Mouse (Mus musculus) neural tube, embryonic 15.5 days (tissue): Measurements from ENCODE around the gene Abca17. TPM values are rescaled to one million over a fixed set of nuclear protein-coding genes. Genes with fewer than 3 reads are reported as not detected.

ENCODE experiments used
- ATAC-seq: fragments of 200-750 bp; cut with Nextera tagmentation; 2 replicates; pipeline ENCODE4 v1.8.0; 2017; ENCODE audit warnings: mild to moderate bottlenecking, moderate TSS enrichment, moderate library complexity; ENCODE audit not compliant: low FRiP score
- H3K27ac ChIP-seq: fragments of 300-500 bp; sonication (generic); replicated peaks from 2 replicates; pipeline ENCODE4 v1.5.1; 2015; ENCODE audit warnings: mild to moderate bottlenecking, inconsistent platforms
- H3K27me3 ChIP-seq: fragments of 300-500 bp; sonication (generic); replicated peaks from 2 replicates; pipeline ENCODE4 v1.6.1; 2015; ENCODE audit warnings: inconsistent platforms
- H3K36me3 ChIP-seq: fragments of 300-500 bp; sonication (generic); 2 replicates; pipeline ENCODE4 v1.6.1; 2015; ENCODE audit warnings: inconsistent platforms
- H3K4me1 ChIP-seq: fragments of 300-500 bp; sonication (generic); 2 replicates; pipeline ENCODE4 v1.6.1; 2015; ENCODE audit warnings: inconsistent platforms
- H3K4me2 ChIP-seq: fragments of 300-500 bp; sonication (generic); 2 replicates; pipeline ENCODE4 v1.6.1; 2015; ENCODE audit warnings: inconsistent platforms, mild to moderate bottlenecking, moderate library complexity
- H3K4me3 ChIP-seq: fragments of 300-500 bp; sonication (generic); replicated peaks from 2 replicates; pipeline ENCODE4 v1.5.1; 2015; ENCODE audit warnings: mild to moderate bottlenecking, inconsistent platforms
- H3K9ac ChIP-seq: fragments of 300-500 bp; sonication (generic); replicated peaks from 2 replicates; pipeline ENCODE4 v1.6.1; 2015; ENCODE audit warnings: mild to moderate bottlenecking, inconsistent platforms
- H3K9me3 ChIP-seq: fragments of 300-500 bp; sonication (generic); replicated peaks from 2 replicates; pipeline ENCODE4 v1.6.1; 2016; ENCODE audit warnings: inconsistent platforms
- WGBS: fragments of 180-500 bp; shearing (Covaris S2); methylation state at CpG from one replicate; pipeline ENCODE4 v1.1.7; 2015; ENCODE audit warnings: mixed read lengths; 5-methylcytosine and 5-hydroxymethylcytosine counted together
- polyA plus RNA-seq: library from polyadenylated mRNA; unstranded; fragments of >200 nt; fragmentation: Nextera tagmentation; extraction: Ambion mirVana; gene quantifications from 2 replicates; pipeline ENCODE4 v1.2.1, GENCODE M21; 2015

Gene Abca17
- polyA plus RNA-seq, 1 experiment from 2014 or later = 0.70 TPM

DNA sequence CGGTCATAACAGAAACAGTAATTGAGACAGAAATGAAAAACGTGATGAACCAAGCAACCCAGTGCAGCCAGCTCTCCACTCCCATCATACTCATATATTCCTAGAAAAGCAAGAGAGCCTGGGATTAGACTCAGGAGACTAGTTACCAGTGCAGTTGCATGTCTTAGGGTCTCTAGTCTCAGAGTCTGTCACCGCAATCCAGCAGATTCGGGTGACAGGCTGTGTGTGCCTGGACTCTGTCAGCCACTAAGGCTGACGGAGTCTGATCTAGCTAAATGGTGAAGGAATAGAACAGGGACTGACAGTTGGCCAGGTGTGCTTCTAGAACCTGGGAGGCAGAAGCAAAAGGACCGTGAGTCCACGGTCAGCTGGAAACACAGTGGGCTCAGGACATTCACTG is 23.2 kb downstream of the Abca17 start:
- no peak for ATAC-seq
- no peaks in the 10 kb centered on the region for H3K36me3 ChIP-seq
- no peaks in the 10 kb centered on the region for H3K4me1 ChIP-seq
- no peak overlapping the region for H3K4me3 ChIP-seq
- H3K4me2 ChIP-seq = no peak overlapping the region
- H3K9ac ChIP-seq = no peak overlapping the region
- WGBS = 91% methylated on average over 7 of the region's 7 CpGs
- H3K27ac ChIP-seq = no peak overlapping the region
- no peaks in the 10 kb centered on the region for H3K9me3 ChIP-seq
- H3K27me3 ChIP-seq = no peaks in the 10 kb centered on the region

DNA sequence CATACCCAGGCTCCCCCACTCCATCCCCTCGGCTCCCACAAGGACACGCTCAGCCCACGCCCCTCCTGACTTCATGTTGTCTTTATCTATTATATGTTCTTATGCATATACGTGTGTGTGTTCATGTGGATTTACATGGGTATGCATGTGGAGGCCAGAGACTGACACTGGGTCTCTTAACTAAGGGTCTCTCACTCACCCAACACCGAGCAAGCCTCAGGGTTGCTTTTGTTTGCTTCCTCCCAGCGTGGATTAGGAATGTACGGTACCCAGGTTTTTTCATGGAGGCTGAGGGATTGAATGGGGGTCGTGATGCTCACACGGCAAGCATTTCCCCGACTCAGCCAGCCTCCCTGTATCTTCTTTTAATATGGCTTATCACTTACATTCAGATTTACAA is 25.8 kb downstream of the Abca17 start:
- no peak overlapping the region for H3K4me3 ChIP-seq
- H3K9ac ChIP-seq = no peak overlapping the region
- no peaks in the 10 kb centered on the region for H3K36me3 ChIP-seq
- H3K9me3 ChIP-seq = no peaks in the 10 kb centered on the region
- H3K27ac ChIP-seq = no peak overlapping the region
- no peaks in the 10 kb centered on the region for H3K4me1 ChIP-seq
- no peak for ATAC-seq
- no peak overlapping the region for H3K4me2 ChIP-seq
- H3K27me3 ChIP-seq = no peaks in the 10 kb centered on the region
- WGBS = 89% methylated on average over 10 of the region's 10 CpGs

DNA sequence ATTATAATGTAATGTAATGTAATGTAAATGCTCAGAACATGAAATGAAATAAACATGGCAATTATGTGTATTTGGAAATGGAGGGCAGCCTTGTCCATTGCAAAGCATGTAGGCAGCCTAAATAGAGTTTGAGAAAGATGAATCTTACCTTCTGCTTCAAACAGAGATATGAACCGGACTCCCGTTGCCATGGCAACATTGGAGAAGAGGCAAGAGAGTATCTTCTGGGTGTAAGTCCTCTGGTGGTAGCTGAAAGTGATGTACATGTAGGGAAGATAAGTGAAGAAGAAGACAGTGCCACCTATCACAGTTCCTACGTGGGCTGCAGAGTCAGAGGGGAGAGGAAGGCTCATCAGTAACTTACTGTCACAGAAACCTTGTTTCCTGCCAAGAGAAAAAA is 30.0 kb downstream of the Abca17 start:
- Histone ChIP-seq H3K4me2 (no peak overlapping the region), H3K27me3 (no peaks in the 10 kb centered on the region), H3K27ac (no peak overlapping the region), H3K9me3 (no peaks in the 10 kb centered on the region), H3K4me3 (no peak overlapping the region), H3K36me3 (no peaks in the 10 kb centered on the region), H3K4me1 (no peaks in the 10 kb centered on the region), H3K9ac (no peak overlapping the region)
- WGBS = 88% methylated on average over 3 of the region's 3 CpGs
- ATAC-seq = no peak

DNA sequence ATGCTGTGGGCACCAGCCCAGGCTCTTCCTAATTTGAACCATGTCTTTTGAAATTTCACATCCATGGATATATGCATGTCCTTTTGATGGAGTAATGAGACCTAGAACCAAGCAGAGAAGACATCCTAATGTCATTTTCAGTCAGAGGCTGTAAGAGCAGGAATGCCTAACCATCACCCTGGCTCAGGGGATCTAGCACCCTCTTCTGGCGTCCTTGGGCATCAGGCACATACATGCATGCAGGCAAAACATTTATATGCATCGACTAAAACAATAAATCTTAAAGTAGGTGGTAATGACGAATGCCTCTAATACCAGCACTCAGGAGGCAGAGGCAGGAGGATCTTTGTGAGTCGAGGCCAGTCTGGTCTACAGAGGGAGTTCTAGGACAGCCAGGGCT is 43.4 kb downstream of the Abca17 start:
- no peak overlapping the region for H3K4me2 ChIP-seq
- no peaks in the 10 kb centered on the region for H3K4me1 ChIP-seq
- WGBS = 45% methylated on average over 4 of the region's 4 CpGs
- no peaks in the 10 kb centered on the region for H3K9me3 ChIP-seq
- no peak for ATAC-seq
- H3K36me3 ChIP-seq = no peaks in the 10 kb centered on the region
- H3K9ac ChIP-seq = no peak overlapping the region
- no peak overlapping the region for H3K4me3 ChIP-seq
- no peaks in the 10 kb centered on the region for H3K27me3 ChIP-seq
- no peak overlapping the region for H3K27ac ChIP-seq

DNA sequence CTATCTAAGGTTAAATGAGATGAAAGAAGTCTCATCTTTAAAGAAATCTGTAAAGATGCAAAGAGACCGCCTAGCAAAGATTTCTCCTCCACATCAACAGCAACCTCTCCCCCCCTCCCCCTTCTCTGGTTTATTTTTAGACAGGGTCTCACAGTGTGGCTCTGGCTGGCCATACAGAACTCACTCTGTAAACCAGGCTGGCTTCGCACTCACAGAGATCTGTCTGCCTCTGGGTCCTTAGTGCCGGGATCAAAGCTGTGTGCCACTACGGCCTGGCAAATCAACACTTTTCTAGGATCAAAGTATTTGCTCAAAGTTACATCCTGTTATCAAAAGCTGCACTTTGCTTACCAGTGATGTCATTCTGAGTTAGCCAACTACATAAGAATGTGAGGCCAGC is 50.2 kb downstream of the Abca17 start:
- Histone ChIP-seq H3K36me3 (no peaks in the 10 kb centered on the region), H3K27ac (no peak overlapping the region), H3K27me3 (no peaks in the 10 kb centered on the region), H3K4me2 (no peak overlapping the region), H3K9ac (no peak overlapping the region), H3K4me3 (no peak overlapping the region), H3K4me1 (no peaks in the 10 kb centered on the region), H3K9me3 (no peaks in the 10 kb centered on the region)
- no peak for ATAC-seq
- 89% methylated on average over 4 of the region's 4 CpGs for WGBS

DNA sequence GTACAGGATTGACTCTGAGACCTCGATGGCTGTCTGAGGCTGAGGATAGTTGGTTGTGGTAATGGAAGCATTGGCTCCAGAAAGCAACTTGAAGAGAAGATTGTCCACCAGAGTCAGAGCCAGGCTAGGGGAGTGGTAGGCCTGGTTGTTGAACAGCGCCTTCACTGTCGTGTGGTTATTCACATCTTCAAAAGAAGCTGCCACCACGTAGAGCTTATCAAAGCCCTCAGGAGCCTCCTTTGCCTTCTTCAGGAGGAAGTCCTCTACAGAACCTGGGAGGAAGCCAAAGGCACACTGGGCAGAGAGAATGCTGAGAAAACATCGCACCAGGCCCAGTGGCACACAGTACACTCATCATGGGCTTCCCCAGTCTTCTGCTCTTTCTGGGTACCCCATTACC is 61.5 kb downstream of the Abca17 start:
- no peaks in the 10 kb centered on the region for H3K9me3 ChIP-seq
- ATAC-seq = no peak
- H3K27me3 ChIP-seq = no peaks in the 10 kb centered on the region
- H3K4me2 ChIP-seq = no peak overlapping the region
- no peak overlapping the region for H3K4me3 ChIP-seq
- no peak overlapping the region for H3K9ac ChIP-seq
- WGBS = 83% methylated on average over 5 of the region's 5 CpGs
- H3K36me3 ChIP-seq = no peaks in the 10 kb centered on the region
- H3K4me1 ChIP-seq = no peaks in the 10 kb centered on the region
- H3K27ac ChIP-seq = no peak overlapping the region

DNA sequence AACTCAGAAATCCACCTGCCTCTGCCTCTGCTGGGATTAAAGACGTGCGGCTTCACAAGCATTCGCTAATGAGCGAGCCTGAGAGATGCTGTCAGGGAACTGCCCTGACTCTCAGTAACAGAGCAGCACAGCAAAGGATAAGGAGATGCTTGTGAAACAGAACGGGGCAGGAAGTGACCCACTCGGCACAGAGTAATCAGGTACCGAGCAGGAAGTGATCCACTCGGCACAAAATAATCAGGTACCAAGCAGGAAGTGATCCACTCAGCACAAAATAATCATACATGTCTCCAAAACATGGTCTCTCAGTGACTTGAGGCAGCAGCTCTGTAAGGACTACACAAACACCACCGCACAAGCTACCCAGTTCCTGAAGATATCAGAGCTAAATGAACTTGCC is 62.4 kb downstream of the Abca17 start:
- Histone ChIP-seq H3K4me3 (no peak overlapping the region), H3K27ac (no peak overlapping the region), H3K9me3 (no peaks in the 10 kb centered on the region), H3K4me1 (no peaks in the 10 kb centered on the region), H3K9ac (no peak overlapping the region), H3K36me3 (no peaks in the 10 kb centered on the region), H3K4me2 (no peak overlapping the region), H3K27me3 (no peaks in the 10 kb centered on the region)
- no peak for ATAC-seq
- 92% methylated on average over 9 of the region's 9 CpGs for WGBS

DNA sequence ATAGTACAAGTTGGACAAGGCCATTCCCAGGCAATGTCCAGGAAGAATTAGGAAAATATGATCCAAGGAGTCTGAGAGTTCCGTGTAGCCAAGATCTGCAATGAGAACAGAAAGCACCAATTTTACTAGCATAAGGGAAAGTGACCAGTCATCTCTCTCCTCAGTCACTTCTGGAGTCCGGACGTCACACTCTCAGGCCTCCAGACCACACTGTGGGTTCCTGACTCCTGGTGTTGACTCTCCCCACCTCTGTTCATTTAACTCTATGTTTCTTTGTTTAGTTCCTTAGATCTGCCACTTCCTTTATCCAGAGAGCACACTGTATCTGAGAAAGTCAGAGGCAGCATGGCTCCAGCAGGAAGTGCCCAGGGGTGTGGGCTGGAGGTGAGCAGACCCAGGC is 65.2 kb downstream of the Abca17 start:
- no peaks in the 10 kb centered on the region for H3K9me3 ChIP-seq
- no peaks in the 10 kb centered on the region for H3K4me1 ChIP-seq
- ATAC-seq = no peak
- no peak overlapping the region for H3K4me3 ChIP-seq
- no peak overlapping the region for H3K27ac ChIP-seq
- no peaks in the 10 kb centered on the region for H3K27me3 ChIP-seq
- 70% methylated on average over 3 of the region's 3 CpGs for WGBS
- no peaks in the 10 kb centered on the region for H3K36me3 ChIP-seq
- no peak overlapping the region for H3K9ac ChIP-seq
- no peak overlapping the region for H3K4me2 ChIP-seq

DNA sequence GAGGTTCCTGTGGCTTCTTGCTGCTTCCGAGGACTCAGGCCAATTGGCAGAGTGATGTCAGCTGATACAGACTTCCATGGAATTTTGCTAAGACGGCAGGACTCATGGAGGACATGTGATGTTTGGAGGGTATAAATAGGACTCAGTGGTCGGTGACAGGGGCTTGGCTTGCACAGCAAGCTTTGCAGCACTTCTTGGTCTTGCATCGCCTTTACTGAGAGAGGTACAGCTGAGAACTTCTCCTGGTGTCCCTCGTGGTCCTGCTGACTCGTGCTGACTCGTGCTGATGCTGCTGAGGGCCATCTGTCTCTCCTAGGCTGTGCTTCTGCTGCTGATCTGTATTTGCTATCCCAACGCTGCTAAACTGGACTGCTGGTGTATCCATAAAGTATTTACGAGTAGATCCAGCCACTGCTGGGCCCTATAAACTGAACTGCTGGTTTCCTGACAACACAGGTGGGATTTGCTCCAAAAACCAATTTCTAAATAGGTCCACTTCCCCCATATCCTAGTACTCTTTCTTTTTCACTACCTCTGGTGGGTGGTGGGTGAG is 67.5 kb downstream of the Abca17 start:
- no peak for ATAC-seq
- Histone ChIP-seq H3K27me3 (no peaks in the 10 kb centered on the region), H3K9me3 (no peaks in the 10 kb centered on the region), H3K27ac (no peak overlapping the region), H3K9ac (no peak overlapping the region), H3K4me2 (no peak overlapping the region), H3K36me3 (no peaks in the 10 kb centered on the region), H3K4me3 (no peak overlapping the region), H3K4me1 (no peaks in the 10 kb centered on the region)
- WGBS = 66% methylated on average over 9 of the region's 9 CpGs

DNA sequence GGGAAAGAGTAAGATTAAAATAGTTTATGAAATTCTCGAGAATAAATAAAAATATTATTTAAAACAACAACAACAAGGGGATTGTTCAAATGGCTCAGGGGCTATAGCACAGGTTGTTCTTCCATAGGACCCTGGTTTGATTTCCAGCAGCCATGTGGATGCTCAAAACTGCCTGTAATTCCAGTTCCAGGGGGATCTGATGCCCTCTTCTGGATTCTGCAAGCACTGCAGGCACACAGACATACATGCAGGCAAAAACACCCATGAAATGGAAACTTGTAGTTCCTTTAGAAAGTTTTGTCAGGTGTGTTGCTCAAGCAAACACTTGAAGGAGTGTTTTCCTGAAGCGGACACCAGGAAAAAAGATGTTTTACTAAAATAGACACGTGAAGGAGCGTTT is 68.2 kb downstream of the Abca17 start:
- no peak for ATAC-seq
- H3K9me3 ChIP-seq = no peaks in the 10 kb centered on the region
- no peaks in the 10 kb centered on the region for H3K36me3 ChIP-seq
- H3K4me1 ChIP-seq = no peaks in the 10 kb centered on the region
- H3K4me3 ChIP-seq = no peak overlapping the region
- WGBS = 71% methylated on average over 4 of the region's 4 CpGs
- H3K4me2 ChIP-seq = no peak overlapping the region
- no peak overlapping the region for H3K9ac ChIP-seq
- no peaks in the 10 kb centered on the region for H3K27me3 ChIP-seq
- no peak overlapping the region for H3K27ac ChIP-seq

DNA sequence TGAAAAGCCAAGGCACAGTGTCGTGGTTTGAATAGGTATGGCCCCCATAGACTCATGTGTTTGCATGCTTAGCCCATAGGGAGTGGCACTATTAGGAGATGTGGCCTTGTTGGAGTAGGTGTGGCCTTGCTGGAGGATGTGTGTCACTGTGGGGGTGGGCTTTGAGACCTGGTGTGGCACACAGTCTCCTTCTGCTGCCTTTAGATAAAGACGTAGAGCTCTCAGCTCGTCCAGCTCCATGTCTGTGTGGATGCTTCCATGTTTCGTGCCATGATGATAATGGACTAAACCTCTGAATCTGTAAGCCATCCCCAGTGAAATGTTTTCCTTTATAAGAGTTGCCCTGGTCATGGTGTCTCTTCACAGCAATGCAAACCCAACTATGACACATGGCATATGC is 71.0 kb downstream of the Abca17 start:
- WGBS = 90% methylated on average over 4 of the region's 4 CpGs
- ATAC-seq = no peak
- H3K27ac ChIP-seq = no peak overlapping the region
- H3K4me1 ChIP-seq = no peaks in the 10 kb centered on the region
- H3K27me3 ChIP-seq = no peaks in the 10 kb centered on the region
- H3K36me3 ChIP-seq = no peaks in the 10 kb centered on the region
- no peak overlapping the region for H3K9ac ChIP-seq
- H3K9me3 ChIP-seq = no peaks in the 10 kb centered on the region; the same call in 1 of the 2 replicates
- H3K4me2 ChIP-seq = no peak overlapping the region
- no peak overlapping the region for H3K4me3 ChIP-seq

DNA sequence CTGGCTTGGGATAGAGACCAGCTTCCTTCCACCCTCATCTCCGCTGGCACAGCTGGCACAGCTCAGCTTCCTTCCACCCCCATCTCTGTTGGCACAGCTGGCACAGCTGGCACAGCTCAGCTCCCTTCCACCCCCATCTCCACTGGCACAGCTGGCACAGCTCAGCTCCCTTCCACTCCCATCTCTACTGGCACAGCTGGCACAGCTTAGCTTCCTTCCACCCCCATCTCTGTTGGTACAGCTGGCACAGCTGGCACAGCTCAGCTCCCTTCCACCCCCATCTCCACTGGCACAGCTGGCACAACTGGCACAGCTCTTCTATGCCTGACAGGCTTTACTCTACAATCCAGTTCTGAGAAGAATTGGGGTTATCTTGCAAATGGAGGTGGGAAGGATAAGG is 83.7 kb downstream of the Abca17 start:
- H3K9ac ChIP-seq = no peak overlapping the region
- no peak overlapping the region for H3K4me3 ChIP-seq
- no peak for ATAC-seq
- H3K4me1 ChIP-seq = no peaks in the 10 kb centered on the region
- H3K4me2 ChIP-seq = no peak overlapping the region
- WGBS = 92% methylated on average over 1 of the region's 1 CpGs
- H3K9me3 ChIP-seq = no peaks in the 10 kb centered on the region
- H3K27ac ChIP-seq = no peak overlapping the region
- H3K27me3 ChIP-seq = no peaks in the 10 kb centered on the region
- no peaks in the 10 kb centered on the region for H3K36me3 ChIP-seq

DNA sequence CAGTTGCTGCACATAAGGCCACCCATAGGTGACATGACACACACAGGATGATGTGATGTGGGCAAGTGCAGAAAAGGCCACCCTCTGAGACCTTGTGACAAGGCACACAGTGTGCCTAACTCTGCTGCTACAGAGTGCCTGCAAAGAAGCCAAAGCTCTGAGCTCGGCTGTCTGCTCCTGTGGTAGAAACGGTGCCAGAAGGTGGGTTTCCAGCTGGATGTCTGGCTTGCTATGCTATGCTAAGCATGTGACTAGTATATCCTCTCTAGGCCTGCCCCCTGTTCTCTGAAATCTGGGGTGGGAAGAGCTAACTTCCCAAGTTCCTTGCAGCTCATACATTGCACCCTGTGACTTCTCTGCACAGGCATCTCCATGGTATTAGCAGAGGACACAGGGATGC is 86.1 kb downstream of the Abca17 start:
- Histone ChIP-seq H3K4me1 (no peaks in the 10 kb centered on the region), H3K9ac (no peak overlapping the region), H3K4me2 (no peak overlapping the region), H3K27ac (no peak overlapping the region), H3K27me3 (no peaks in the 10 kb centered on the region), H3K36me3 (no peaks in the 10 kb centered on the region), H3K4me3 (no peak overlapping the region), H3K9me3 (no peaks in the 10 kb centered on the region)
- no peak for ATAC-seq
- WGBS = 89% methylated on average over 2 of the region's 2 CpGs
